Mouse (Mus musculus): ENCODE measurements around the gene Poc1b.

GRCm38 (mm10) chr10:99118697-99119096, 11.9 kb downstream of the Poc1b start:
- TF ChIP-seq CTCF (IDR thresholded peaks at IDR 0.05; ENCODE audit: borderline replicate concordance, extremely low read depth, insufficient read depth, insufficient read length) (no peak), POLR2A (IDR thresholded peaks at IDR 0.05; ENCODE audit: borderline replicate concordance, extremely low read depth, insufficient read depth, insufficient read length, poor library complexity, severe bottlenecking) (no peak)

Data from brain, embryonic 14.5 days (tissue).